Comparison of ENCODE assay signal across 8 mouse cellular contexts in the genomic region with DNA sequence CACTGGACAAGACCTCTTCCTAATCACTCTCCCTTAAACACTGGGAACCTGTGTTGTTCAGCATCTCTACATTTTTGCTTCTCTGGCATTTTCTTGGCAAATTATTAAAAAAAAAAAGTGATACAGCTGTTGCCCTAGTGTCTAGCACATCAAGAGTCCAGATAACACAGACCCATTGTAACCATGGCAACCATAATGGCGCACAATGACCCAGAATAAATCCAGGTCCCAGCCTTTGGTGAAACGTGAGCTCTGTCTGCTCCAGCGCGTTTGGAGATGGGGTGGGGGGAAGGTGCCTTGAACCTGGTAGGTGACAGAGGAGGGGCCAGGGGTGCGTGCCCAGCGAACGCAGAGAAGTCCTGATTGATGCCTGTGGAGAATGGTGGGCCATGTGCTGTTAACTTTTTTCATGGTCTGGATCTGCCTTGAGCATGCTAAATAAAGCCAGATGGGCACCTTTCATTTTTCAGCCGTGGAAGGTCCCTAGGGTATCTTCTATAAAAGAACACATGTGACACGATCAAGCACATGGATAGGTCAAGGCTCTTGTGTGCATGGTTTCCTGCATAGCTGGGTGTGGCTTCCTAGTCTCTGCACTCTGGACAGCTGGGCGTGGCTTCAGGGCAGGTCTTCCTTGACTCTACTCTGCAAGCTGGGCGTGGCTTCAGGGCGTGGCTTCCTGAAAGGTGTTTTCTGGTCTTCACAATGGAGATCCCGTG.
DNase-seq lines count a peak whose midpoint lies in the region; ATAC-seq and TF ChIP-seq lines count a peak whose summit lies in the region.

No protein-coding gene starts in this region.

- 60% methylated on average over 13 of the region's 13 CpGs for WGBS in heart, embryonic 10.5 days

- TF ChIP-seq CTCF in E14TG2a.4 (conservative IDR thresholded peaks at IDR 0.05; ENCODE audit: low read length), result no peak

- peaks cover 11% of the 10 kb centered on the region for H3K4me1 ChIP-seq in E14TG2a.4 (replicated peaks; ENCODE audit: low read depth, low read length)
- no peaks in the 10 kb centered on the region for H3K4me1 ChIP-seq in heart, embryonic 10.5 days

- peaks cover 14% of the 10 kb centered on the region; the same call in 1 of the 2 replicates for H3K27me3 ChIP-seq in E14TG2a.4 (ENCODE audit: insufficient read depth, low read length)
- H3K27me3 ChIP-seq in heart, embryonic 10.5 days (ENCODE audit: insufficient read depth, poor library complexity, severe bottlenecking), result no peaks in the 10 kb centered on the region

- peak; percentile 43 for DNase-seq in 416B (ENCODE audit: low read depth)
- peak; percentile 78 for DNase-seq in heart, embryonic 10.5 days (ENCODE audit: low spot score)
- peak; percentile 41 for DNase-seq in mesoderm, embryonic 11.5 days (ENCODE audit: low read depth, low spot score)
- DNase-seq in layer of hippocampus, postnatal 10 days (ENCODE audit: low spot score in 2 of 2), result no peak
- DNase-seq in right cerebral cortex, postnatal 4 days, result no peak

- peaks cover 7% of the 10 kb centered on the region for H3K9me3 ChIP-seq in E14TG2a.4 (ENCODE audit: low read length)
- H3K9me3 ChIP-seq in heart, embryonic 10.5 days, result no peaks in the 10 kb centered on the region

- H3K36me3 ChIP-seq in E14TG2a.4 (ENCODE audit: insufficient read depth, low read length), result no peaks in the 10 kb centered on the region
- no peaks in the 10 kb centered on the region for H3K36me3 ChIP-seq in heart, embryonic 10.5 days

- H3K4me3 ChIP-seq in E14TG2a.4 (replicated peaks; ENCODE audit: low read length), result 0 out of 2 replicates have a peak overlapping the region, but pooled peaks have one; percentile 26
- H3K4me3 ChIP-seq in heart, embryonic 10.5 days, result no peak overlapping the region

- no peak overlapping the region for H3K27ac ChIP-seq in heart, embryonic 10.5 days

- ATAC-seq in megakaryocyte-erythroid progenitor cell, adult 5-6 weeks (replicated peaks; ENCODE audit: low FRiP score, low TSS enrichment, poor library complexity, severe bottlenecking), result no peak
- ATAC-seq in monocyte, adult 5-6 weeks (replicated peaks; ENCODE audit: insufficient number of reproducible peaks, low FRiP score, low TSS enrichment, poor library complexity, severe bottlenecking), result no peak

Comparison
In these comparisons a context has a peak if more than half of its experiments do, and no peak if none do; other contexts are left out.
1. DNase-seq: peak in 416B (single experiment), heart, embryonic 10.5 days (single experiment) and mesoderm, embryonic 11.5 days (single experiment); none in layer of hippocampus, postnatal 10 days (0 of 2) and right cerebral cortex, postnatal 4 days (single experiment).